Mouse (Mus musculus) forebrain, embryonic 11.5 days (tissue): ENCODE results near the gene 4930519G04Rik. TPM values are rescaled to one million over a fixed set of nuclear protein-coding genes. Genes with fewer than 3 reads are reported as not detected.
"Not testable (repeated sequence)": the region's sequence is repeated elsewhere in the genome, so short reads cannot be mapped to it uniquely, and the experiment has no call there.

Experiments
- ATAC-seq: fragments of 200-750 bp; cut with Nextera tagmentation; replicated peaks from 2 replicates; pipeline ENCODE4 v1.8.0; 2017; ENCODE audit warnings: moderate TSS enrichment; ENCODE audit not compliant: low FRiP score
- DNase-seq: peaks from one replicate; pipeline ENCODE4 v3.0.0-alpha.2; 2017; ENCODE audit warnings: low spot score
- H3K27ac ChIP-seq: fragments of 300-500 bp; sonication (generic); 2 replicates; pipeline ENCODE4 v1.5.1; 2014; ENCODE audit warnings: low read depth, low read length
- H3K27me3 ChIP-seq: fragments of 300-500 bp; sonication (generic); 2 replicates; pipeline ENCODE4 v1.6.1; 2014; ENCODE audit warnings: mild to moderate bottlenecking, low read length, mixed read lengths; ENCODE audit not compliant: control insufficient read depth, insufficient read depth
- H3K36me3 ChIP-seq: fragments of 300-500 bp; sonication (generic); 2 replicates; pipeline ENCODE4 v1.6.1; 2014; ENCODE audit warnings: mild to moderate bottlenecking, low read length, moderate library complexity, mixed read lengths; ENCODE audit not compliant: control insufficient read depth, insufficient read depth
- H3K4me1 ChIP-seq: fragments of 300-500 bp; sonication (generic); replicated peaks from 2 replicates; pipeline ENCODE4 v1.6.1; 2014; ENCODE audit warnings: low read length, mixed read lengths; ENCODE audit not compliant: control insufficient read depth, insufficient read depth
- H3K4me2 ChIP-seq: fragments of 300-500 bp; sonication (generic); 2 replicates; pipeline ENCODE4 v1.6.1; 2014; ENCODE audit warnings: low read depth, mild to moderate bottlenecking, low read length, moderate library complexity, mixed read lengths; ENCODE audit not compliant: severe bottlenecking
- H3K4me3 ChIP-seq: fragments of 300-500 bp; sonication (generic); 2 replicates; pipeline ENCODE4 v1.5.1; 2014; ENCODE audit warnings: low read depth, low read length
- H3K9ac ChIP-seq: fragments of 300-500 bp; sonication (generic); 2 replicates; pipeline ENCODE4 v1.6.1; 2014; ENCODE audit warnings: low read length
- H3K9me3 ChIP-seq: fragments of 300-500 bp; sonication (generic); 2 replicates; pipeline ENCODE4 v1.6.1; 2016; ENCODE audit warnings: low read length, mixed read lengths; ENCODE audit not compliant: control insufficient read depth
- WGBS: fragments of 180-500 bp; shearing (Covaris S2); extraction: QIAGEN DNeasy Blood & Tissue Kit; methylation state at CpG from one replicate; pipeline ENCODE4 v1.1.7; 2014; 5-methylcytosine and 5-hydroxymethylcytosine counted together
- polyA plus RNA-seq: library from polyadenylated mRNA; unstranded; fragments of >200 nt; fragmentation: Nextera tagmentation; extraction: Ambion mirVana; gene quantifications from 2 replicates; pipeline ENCODE4 v1.2.1, GENCODE M21; 2014

4930519G04Rik gene
- polyA plus RNA-seq, 1 experiment from 2014 or later, result not detected

DNA sequence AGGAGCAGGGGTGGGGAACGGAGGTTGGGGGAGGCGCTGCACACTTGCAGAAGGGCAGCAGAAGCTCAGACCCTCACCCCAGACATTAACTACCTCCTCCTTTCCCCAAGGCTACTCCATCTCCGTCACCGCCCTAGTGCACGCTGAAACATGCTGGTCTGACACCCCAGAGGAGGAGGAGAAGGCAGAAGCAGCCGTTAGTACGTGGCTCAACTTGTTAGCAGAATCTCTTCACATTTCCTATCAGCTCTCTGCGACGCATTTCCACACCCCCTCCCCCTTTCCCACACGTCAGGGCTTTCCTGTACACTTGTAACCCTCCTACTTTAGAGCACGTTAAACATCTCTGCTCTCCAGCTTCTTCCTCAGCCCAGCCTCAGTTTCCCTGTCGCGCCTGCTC, 25.9 kb downstream of the 4930519G04Rik start:
- no peak overlapping the region for H3K27ac ChIP-seq
- no peaks in the 10 kb centered on the region for H3K36me3 ChIP-seq
- no peak overlapping the region for H3K4me2 ChIP-seq
- peaks cover 8% of the 10 kb centered on the region for H3K4me1 ChIP-seq
- ATAC-seq (no peak), DNase-seq (no peak)
- H3K9ac ChIP-seq, result no peak overlapping the region
- 73% methylated on average over 13 of the region's 13 CpGs for WGBS
- H3K9me3 ChIP-seq, result no peaks in the 10 kb centered on the region
- no peak overlapping the region for H3K4me3 ChIP-seq
- H3K27me3 ChIP-seq, result no peaks in the 10 kb centered on the region

DNA sequence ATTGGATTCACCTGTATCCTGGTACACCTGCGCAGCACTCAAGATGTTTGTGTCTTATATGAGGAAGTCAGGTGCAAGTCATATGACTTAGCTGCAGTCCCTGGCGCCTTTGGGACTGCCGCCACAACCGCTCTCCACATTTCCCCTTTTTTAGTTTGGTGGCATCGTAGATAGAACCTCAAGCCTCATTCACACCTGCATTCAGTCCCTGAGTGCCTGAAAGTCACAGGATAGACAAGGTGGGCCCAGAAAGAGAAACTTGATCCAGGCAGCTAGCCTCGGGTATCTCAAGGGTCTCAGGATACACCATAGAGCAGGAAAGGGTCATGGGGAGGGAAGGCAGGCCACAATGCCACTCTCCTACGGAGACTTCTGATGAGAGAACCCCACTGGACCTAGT, 28.9 kb downstream of the 4930519G04Rik start:
- not testable (repeated sequence) for H3K27me3 ChIP-seq, ATAC-seq, H3K9me3 ChIP-seq, H3K4me2 ChIP-seq, H3K4me3 ChIP-seq, DNase-seq, H3K36me3 ChIP-seq, H3K4me1 ChIP-seq, H3K9ac ChIP-seq, H3K27ac ChIP-seq
- WGBS, result 83% methylated on average over 6 of the region's 7 CpGs

DNA sequence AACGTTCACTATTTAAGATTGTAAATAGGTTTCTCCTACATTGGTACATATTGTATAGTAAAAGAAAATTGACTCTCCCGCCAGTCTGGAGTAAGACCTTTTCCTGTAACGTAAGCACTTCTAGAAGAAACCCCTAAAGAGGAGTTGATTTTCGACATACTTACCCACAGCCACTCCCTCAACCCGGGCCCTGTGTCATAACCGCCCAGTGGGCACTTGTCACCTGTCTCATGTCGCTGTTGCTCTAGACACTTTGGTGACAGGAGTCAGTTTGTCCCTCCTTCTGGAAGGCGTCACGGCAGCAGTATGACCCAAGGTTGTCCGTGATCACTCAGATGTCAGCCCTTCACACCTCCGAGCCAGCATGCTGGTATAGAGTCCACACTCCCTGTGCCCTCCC, 29.6 kb downstream of the 4930519G04Rik start:
- Histone ChIP-seq H3K27me3 (no peaks in the 10 kb centered on the region), H3K9me3 (no peaks in the 10 kb centered on the region), H3K4me1 (peaks cover 1% of the 10 kb centered on the region), H3K27ac (no peak overlapping the region), H3K36me3 (no peaks in the 10 kb centered on the region), H3K4me2 (no peak overlapping the region), H3K9ac (no peak overlapping the region), H3K4me3 (no peak overlapping the region)
- DNase-seq, result no peak
- 91% methylated on average over 11 of the region's 11 CpGs for WGBS
- ATAC-seq, result no peak

DNA sequence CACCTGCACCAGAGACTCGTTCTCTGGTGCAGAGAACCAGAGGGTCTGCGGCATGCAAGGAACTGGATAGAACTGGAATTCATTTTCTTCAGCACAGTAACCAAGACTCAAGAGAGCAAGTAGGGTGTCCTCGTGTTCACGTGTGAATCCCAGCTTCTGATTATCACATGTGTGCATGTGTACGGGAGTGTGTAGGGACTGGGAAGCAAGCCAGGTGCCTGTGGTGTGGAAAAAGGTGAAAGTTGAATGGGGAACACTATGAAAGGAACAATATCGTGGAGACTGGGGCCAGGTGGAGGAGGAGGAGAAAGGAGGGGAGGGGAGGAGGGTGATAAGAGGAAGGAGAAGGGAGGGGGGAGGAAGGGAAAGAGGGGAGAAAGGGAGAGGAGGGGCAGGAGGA, 33.3 kb downstream of the 4930519G04Rik start:
- no peak overlapping the region for H3K4me2 ChIP-seq
- H3K4me3 ChIP-seq, result no peak overlapping the region
- H3K27me3 ChIP-seq, result no peaks in the 10 kb centered on the region
- ATAC-seq (no peak), DNase-seq (no peak)
- no peak overlapping the region for H3K27ac ChIP-seq
- H3K36me3 ChIP-seq, result no peaks in the 10 kb centered on the region
- no peaks in the 10 kb centered on the region for H3K4me1 ChIP-seq
- H3K9ac ChIP-seq, result no peak overlapping the region
- no peaks in the 10 kb centered on the region for H3K9me3 ChIP-seq
- 86% methylated on average over 6 of the region's 6 CpGs for WGBS

DNA sequence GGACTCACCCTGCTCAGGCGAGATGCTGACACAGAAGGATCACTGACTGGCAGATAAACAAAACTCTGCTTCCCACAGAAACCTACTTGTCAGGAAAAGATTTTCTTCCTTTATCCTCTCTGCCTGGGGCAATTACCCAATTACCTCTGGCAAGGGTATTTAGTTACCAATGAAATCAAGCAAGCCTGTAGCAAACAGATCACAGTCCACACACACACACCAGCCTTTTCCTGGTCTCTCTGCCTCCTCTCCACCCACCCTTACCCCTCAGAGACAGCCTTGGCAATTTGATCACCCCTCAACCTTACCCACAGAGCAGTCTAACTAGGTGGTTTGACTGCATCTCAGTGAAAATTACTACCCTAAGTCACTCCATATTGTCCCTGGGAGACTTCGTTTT, 35.5 kb downstream of the 4930519G04Rik start:
- no peak overlapping the region for H3K27ac ChIP-seq
- H3K9me3 ChIP-seq, result no peaks in the 10 kb centered on the region
- H3K27me3 ChIP-seq, result no peaks in the 10 kb centered on the region
- H3K9ac ChIP-seq, result no peak overlapping the region
- no peak overlapping the region for H3K4me2 ChIP-seq
- no peaks in the 10 kb centered on the region for H3K36me3 ChIP-seq
- H3K4me1 ChIP-seq, result no peaks in the 10 kb centered on the region
- no peak overlapping the region for H3K4me3 ChIP-seq
- no peak for ATAC-seq
- no peak for DNase-seq
- WGBS, result 80% methylated on average over 2 of the region's 2 CpGs

DNA sequence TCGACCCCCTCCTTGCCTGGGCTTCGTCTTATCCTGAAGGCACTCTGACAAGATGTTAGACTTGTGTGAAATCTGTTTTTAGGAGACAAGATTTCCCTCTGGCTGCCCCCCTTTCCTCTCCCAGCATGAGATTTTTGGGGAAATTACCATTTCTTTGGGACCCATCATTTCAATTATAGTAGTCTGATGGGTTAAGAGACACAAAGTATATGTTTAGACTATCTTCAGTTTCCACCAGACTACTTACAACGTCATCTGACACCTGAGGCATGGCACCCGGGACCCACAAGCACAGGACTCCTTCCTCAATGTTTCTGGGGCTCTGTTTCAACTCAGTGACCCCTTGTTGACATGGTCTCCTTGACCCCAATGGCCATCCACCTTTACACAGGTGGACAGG, 42.1 kb downstream of the 4930519G04Rik start:
- WGBS, result 91% methylated on average over 4 of the region's 4 CpGs
- Histone ChIP-seq H3K27me3 (no peaks in the 10 kb centered on the region), H3K36me3 (no peaks in the 10 kb centered on the region), H3K9ac (no peak overlapping the region), H3K9me3 (no peaks in the 10 kb centered on the region), H3K4me1 (no peaks in the 10 kb centered on the region), H3K27ac (no peak overlapping the region), H3K4me2 (no peak overlapping the region), H3K4me3 (no peak overlapping the region)
- ATAC-seq, result no peak
- DNase-seq, result no peak

DNA sequence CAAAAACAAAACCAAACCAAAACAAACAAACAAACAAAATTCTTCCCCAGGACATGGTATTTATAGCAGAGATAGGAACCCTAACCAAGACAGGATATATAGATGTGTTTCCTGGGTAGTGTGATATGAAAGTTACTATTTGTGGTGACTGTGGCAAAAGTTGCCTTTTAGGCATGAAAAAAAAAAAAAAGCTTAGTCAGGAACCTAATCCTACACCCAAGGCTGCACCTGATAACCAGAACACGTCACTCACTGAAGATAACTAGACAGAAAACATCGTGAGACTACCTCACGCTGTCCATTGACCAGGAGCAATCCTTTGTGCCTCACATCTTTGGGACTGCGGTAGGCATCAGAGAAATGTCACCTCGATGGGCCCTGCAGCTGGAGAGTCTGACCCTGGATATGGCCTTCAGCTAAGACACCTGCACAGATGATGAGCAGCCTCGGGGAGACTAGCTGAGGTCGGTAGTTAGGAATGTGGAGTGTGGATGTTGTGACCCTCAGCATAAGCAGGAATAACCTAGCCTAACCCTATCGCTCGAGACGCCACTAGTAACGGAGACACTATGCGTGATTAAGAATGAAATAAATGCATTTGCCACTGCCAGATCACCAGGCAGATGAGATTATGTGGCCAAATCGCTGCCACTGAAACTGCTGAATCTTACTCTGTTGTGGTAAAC, 43.4 kb downstream of the 4930519G04Rik start, which contains the start of gene Oasl2:
TSS of gene Oasl2 (plus strand) at position 249 of the 686 bp plus-strand sequence.
- DNase-seq (no peak), ATAC-seq (no peak)
- WGBS, result 66% methylated on average over 13 of the region's 13 CpGs
- Histone ChIP-seq H3K36me3 (no peaks in the 10 kb centered on the region), H3K4me1 (no peaks in the 10 kb centered on the region), H3K4me3 (no peak within 1 kb of the TSS), H3K9me3 (no peaks in the 10 kb centered on the region), H3K9ac (no peak within 1 kb of the TSS; the same call in 1 of the 2 replicates), H3K27me3 (no peaks in the 10 kb centered on the region), H3K27ac (no peak within 1 kb of the TSS), H3K4me2 (no peak within 1 kb of the TSS)

DNA sequence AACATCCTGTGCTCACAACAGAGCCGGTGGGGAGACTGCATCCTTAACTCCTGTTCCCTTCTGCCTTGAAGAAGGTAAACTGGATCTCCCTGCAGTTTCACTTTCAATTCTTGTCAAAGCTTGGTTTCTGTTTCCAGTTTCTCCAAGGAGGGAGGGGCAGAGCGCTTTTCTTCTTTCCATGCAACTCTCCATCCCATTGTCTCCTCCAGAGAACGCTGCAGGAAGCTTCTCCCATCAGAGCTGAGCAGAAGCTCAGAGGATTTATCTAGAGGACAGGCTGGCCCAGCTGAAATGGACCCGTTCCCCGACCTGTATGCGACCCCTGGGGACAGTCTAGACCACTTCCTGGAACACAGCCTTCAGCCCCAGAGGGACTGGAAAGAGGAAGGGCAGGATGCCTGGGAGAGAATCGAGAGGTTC, 43.9 kb downstream of the 4930519G04Rik start:
- H3K9me3 ChIP-seq, result no peaks in the 10 kb centered on the region
- DNase-seq, result no peak
- 11% methylated on average over 7 of the region's 7 CpGs for WGBS
- no peaks in the 10 kb centered on the region for H3K36me3 ChIP-seq
- H3K4me1 ChIP-seq, result no peaks in the 10 kb centered on the region
- no peaks in the 10 kb centered on the region for H3K27me3 ChIP-seq
- H3K9ac ChIP-seq, result no peak overlapping the region; the same call in 1 of the 2 replicates
- H3K27ac ChIP-seq, result no peak overlapping the region
- H3K4me3 ChIP-seq, result no peak overlapping the region
- H3K4me2 ChIP-seq, result no peak overlapping the region
- no peak for ATAC-seq

DNA sequence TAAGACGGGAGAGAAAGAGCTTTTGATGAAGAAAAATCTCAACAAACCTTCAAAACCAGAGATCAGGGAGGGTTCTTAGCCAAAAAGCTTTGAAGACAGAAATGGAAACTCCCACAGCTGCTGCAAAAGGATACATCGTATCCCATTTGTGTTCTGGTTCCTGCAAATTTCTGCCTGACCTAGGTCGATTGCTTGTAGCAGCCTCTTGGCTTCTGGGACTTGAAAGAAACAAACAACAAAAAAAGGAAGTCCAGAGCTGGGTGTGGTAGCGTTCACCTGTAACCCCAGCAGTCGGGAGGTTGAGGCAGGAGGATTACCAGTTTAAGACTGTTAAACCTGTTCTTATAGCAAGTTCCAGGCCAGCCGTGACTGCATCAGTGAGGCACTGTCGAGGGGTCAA, 45.4 kb downstream of the 4930519G04Rik start:
- 81% methylated on average over 7 of the region's 7 CpGs for WGBS
- ATAC-seq (no peak), DNase-seq (no peak)

More for the DNA sequence above, 45.4 kb downstream of the 4930519G04Rik start:
- Histone ChIP-seq H3K4me2 (no peak overlapping the region), H3K4me3 (no peak overlapping the region), H3K27ac (no peak overlapping the region), H3K9me3 (no peaks in the 10 kb centered on the region), H3K36me3 (no peaks in the 10 kb centered on the region), H3K9ac (no peak overlapping the region), H3K4me1 (no peaks in the 10 kb centered on the region), H3K27me3 (no peaks in the 10 kb centered on the region)
